Mouse (Mus musculus) kidney, adult 2 months (tissue): ENCODE data around the gene Leprot. TPM values are rescaled to one million over a fixed set of nuclear protein-coding genes. Genes with fewer than 3 reads are reported as not detected.

ENCODE experiments used
- DNase-seq: peaks from one replicate; pipeline ENCODE4 v3.0.0; 2021
- H3K27ac ChIP-seq: fragments of 200-500 bp; 2 replicates; pipeline ENCODE4 v1.5.1; 2012; ENCODE audit warnings: low read depth, low read length, control low read depth, inconsistent platforms; ENCODE audit not compliant: insufficient read depth
- H3K27me3 ChIP-seq: fragments of 200-500 bp; replicated peaks from 2 replicates; pipeline ENCODE4 v1.6.1; 2012; ENCODE audit warnings: mild to moderate bottlenecking, moderate library complexity, low read length, inconsistent platforms; ENCODE audit not compliant: control insufficient read depth, insufficient read depth
- H3K36me3 ChIP-seq: fragments of 200-500 bp; 2 replicates; pipeline ENCODE4 v1.6.1; 2012; ENCODE audit warnings: mild to moderate bottlenecking, moderate library complexity, low read length, inconsistent platforms; ENCODE audit not compliant: control insufficient read depth, insufficient read depth
- H3K4me1 ChIP-seq: fragments of 200-500 bp; 2 replicates; pipeline ENCODE4 v1.6.1; 2011; ENCODE audit warnings: low read length; ENCODE audit not compliant: control insufficient read depth, insufficient read depth
- H3K4me3 ChIP-seq: fragments of 200-500 bp; 2 replicates; pipeline ENCODE4 v1.5.1; 2011; ENCODE audit warnings: mild to moderate bottlenecking, low read depth, low read length, control low read depth; ENCODE audit not compliant: insufficient read depth
- CTCF ChIP-seq: fragments of 200-500 bp; conservative IDR thresholded peaks from 2 replicates; pipeline ENCODE4 v1.5.1; 2011; ENCODE audit warnings: low read depth, mild to moderate bottlenecking, control low read depth, low read length, moderate library complexity, mixed read lengths; ENCODE audit not compliant: insufficient read depth, insufficient read length
- POLR2A ChIP-seq: fragments of 200-500 bp; IDR thresholded peaks from one replicate; pipeline ENCODE4 v1.6.1; 2011; ENCODE audit warnings: low read depth, low read length, control low read depth
- WGBS: fragments of 180-500 bp; shearing (Covaris S2); methylation state at CpG from one replicate; pipeline ENCODE4 v1.1.7; 2018; 5-methylcytosine and 5-hydroxymethylcytosine counted together
- polyA plus RNA-seq: library from polyadenylated mRNA; depleted of rRNA; stranded (reverse); fragments of >200 nt; gene quantifications from 2 replicates; pipeline ENCODE4 v1.2.3, GENCODE M21; 2012

Gene Leprot
- polyA plus RNA-seq, 1 experiment: 71.7 TPM

GRCm38 (mm10) chr4:101647976-101648642 is 591 bp downstream of the Leprot start:
- WGBS: 1% methylated on average over 20 of the region's 20 CpGs
- H3K4me1 ChIP-seq: peaks cover 4% of the 10 kb centered on the region; the same call in 1 of the 2 replicates
- TF ChIP-seq POLR2A (no peak), CTCF (no peak)
- peak overlapping the region; percentile 88 for H3K4me3 ChIP-seq
- no peaks in the 10 kb centered on the region for H3K27me3 ChIP-seq
- no peaks in the 10 kb centered on the region for H3K36me3 ChIP-seq
- peak; percentile 63 for DNase-seq
- peak overlapping the region; percentile 95 for H3K27ac ChIP-seq

- H3K36me3 ChIP-seq: no peaks in the 10 kb centered on the region
- no peak for TF ChIP-seq POLR2A
- 60% methylated on average over 1 of the region's 1 CpGs for WGBS
- peak overlapping the region; percentile 42 for H3K27ac ChIP-seq
- no peaks in the 10 kb centered on the region for H3K27me3 ChIP-seq
- DNase-seq: no peak
- no peak overlapping the region for H3K4me3 ChIP-seq
- H3K4me1 ChIP-seq: peaks cover 4% of the 10 kb centered on the region; the same call in 1 of the 2 replicates
Observed at GRCm38 (mm10) chr4:101648745-101649144, 1.2 kb downstream of the Leprot start.

DNA sequence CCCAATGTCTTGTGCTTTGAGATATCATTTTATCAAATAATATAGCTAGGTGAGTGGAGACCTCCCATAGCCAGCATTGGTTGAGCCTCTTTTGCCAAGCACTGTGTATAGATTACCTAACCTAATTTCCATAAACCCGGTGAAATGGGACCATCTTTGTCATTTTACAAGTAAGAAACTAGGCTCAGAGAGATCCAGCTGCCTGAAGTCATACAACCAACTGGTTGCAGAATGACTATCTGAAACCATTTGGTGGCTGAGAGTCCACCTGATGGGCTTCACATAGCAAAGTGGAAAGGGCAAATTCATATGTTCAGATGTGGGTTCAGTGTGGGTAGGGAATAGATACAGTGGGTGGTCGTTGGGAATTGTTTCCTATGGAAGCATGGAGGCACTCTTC is 3.4 kb downstream of the Leprot start:
- Histone ChIP-seq H3K4me3 (no peak overlapping the region), H3K36me3 (no peaks in the 10 kb centered on the region), H3K27ac (no peak overlapping the region), H3K4me1 (peaks cover 4% of the 10 kb centered on the region; the same call in 1 of the 2 replicates), H3K27me3 (no peaks in the 10 kb centered on the region)
- TF ChIP-seq POLR2A (no peak), CTCF (no peak)
- no peak for DNase-seq
- 93% methylated on average over 2 of the region's 2 CpGs for WGBS

GRCm38 (mm10) chr4:101654256-101654655 is 6.7 kb downstream of the Leprot start:
- no peaks in the 10 kb centered on the region for H3K36me3 ChIP-seq
- TF ChIP-seq CTCF (no peak), POLR2A (no peak)
- peaks cover under 1% of the 10 kb centered on the region; the same call in 1 of the 2 replicates for H3K4me1 ChIP-seq
- no peaks in the 10 kb centered on the region for H3K27me3 ChIP-seq
- H3K27ac ChIP-seq: no peak overlapping the region
- no peak for DNase-seq
- WGBS: 77% methylated on average over 6 of the region's 6 CpGs
- no peak overlapping the region for H3K4me3 ChIP-seq

DNA sequence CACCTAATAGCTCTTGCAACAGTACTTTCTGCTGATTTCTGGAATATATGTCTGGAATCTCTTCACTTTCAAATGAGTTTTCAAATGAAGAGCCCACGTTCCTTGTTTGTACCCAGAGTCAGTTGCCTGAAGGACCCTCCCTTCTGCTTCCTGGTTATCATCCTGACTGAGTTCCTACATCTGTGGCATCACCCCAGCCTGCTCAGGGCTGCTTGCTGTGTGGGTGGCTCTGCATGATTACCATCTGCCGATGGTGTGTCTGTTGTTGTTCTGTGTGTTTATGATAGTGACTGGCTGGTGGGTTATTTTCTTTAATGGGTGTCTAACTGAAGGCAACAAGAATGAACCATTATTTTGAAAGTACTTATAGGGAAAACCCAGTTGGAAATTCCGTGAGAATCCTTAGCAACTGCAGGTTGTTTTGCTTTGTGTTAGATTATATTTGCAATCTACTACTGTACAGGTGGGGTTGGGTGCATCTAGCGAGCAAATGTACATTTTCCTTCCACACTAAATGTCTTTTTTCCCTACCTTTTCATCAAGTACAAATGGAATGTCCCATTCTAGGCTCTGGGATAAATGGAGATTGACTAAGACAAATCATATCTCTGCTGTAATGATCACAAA is 7.4 kb downstream of the Leprot start:
- DNase-seq: no peak
- H3K4me3 ChIP-seq: no peak overlapping the region
- no peaks in the 10 kb centered on the region; the same call in 1 of the 2 replicates for H3K36me3 ChIP-seq
- no peaks in the 10 kb centered on the region for H3K27me3 ChIP-seq
- no peaks in the 10 kb centered on the region; the same call in 1 of the 2 replicates for H3K4me1 ChIP-seq
- no peak overlapping the region for H3K27ac ChIP-seq
- WGBS: 79% methylated on average over 4 of the region's 4 CpGs
- TF ChIP-seq CTCF: no peak
- no peak for TF ChIP-seq POLR2A

DNA sequence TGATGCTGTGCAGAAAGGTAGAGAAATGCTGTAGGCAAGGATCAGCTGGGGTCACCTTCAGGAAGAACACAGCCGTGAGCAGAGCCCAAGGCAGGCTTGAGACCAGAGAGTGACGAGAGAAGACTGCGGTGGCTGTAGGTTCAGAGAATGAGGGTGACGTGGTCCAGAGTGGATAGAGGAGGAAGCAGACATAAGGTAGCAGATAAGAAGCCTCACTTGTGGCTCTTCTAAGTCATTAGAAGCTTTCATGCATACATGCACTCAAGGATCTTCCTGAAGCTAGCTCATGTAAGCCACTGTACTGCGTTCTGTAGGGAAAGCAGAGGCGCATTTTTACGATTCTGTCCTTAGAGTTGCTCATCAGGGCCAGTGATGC is 7.9 kb downstream of the Leprot start:
- H3K4me3 ChIP-seq: no peak overlapping the region
- no peaks in the 10 kb centered on the region; the same call in 1 of the 2 replicates for H3K36me3 ChIP-seq
- H3K27ac ChIP-seq: no peak overlapping the region
- TF ChIP-seq POLR2A (no peak), CTCF (no peak)
- 89% methylated on average over 7 of the region's 7 CpGs for WGBS
- DNase-seq: no peak
- no peaks in the 10 kb centered on the region for H3K27me3 ChIP-seq
- no peaks in the 10 kb centered on the region; the same call in 1 of the 2 replicates for H3K4me1 ChIP-seq

- TF ChIP-seq CTCF (no peak), POLR2A (no peak)
- no peaks in the 10 kb centered on the region; the same call in 1 of the 2 replicates for H3K4me1 ChIP-seq
- 0 out of 2 replicates have a peak overlapping the region, but pooled peaks have one; percentile 36 for H3K27ac ChIP-seq
- no peak overlapping the region for H3K4me3 ChIP-seq
- no peaks in the 10 kb centered on the region for H3K27me3 ChIP-seq
- DNase-seq: peak; percentile 66
- 59% methylated on average over 15 of the region's 15 CpGs for WGBS
- H3K36me3 ChIP-seq: no peaks in the 10 kb centered on the region; the same call in 1 of the 2 replicates
Observed at GRCm38 (mm10) chr4:101656056-101656455, 8.5 kb downstream of the Leprot start.
